Mouse (Mus musculus): ENCODE measurements around the gene Asic2.
"Not testable (repeated sequence)": the region's sequence is repeated elsewhere in the genome, so short reads cannot be mapped to it uniquely, and the experiment has no call there.

The Asic2 gene

GRCm38 (mm10) chr11:81271422-81271821 lies 696.8 kb downstream of the Asic2 start:
- no peaks in the 10 kb centered on the region for H3K36me3 ChIP-seq (ENCODE audit: control insufficient read depth, insufficient read depth, low read length, poor library complexity, severe bottlenecking)
- no peaks in the 10 kb centered on the region for H3K27me3 ChIP-seq (ENCODE audit: control insufficient read depth, insufficient read depth, low read length, poor library complexity, severe bottlenecking)
- no peak for DNase-seq (ENCODE audit: low read depth, low spot score)

DNA sequence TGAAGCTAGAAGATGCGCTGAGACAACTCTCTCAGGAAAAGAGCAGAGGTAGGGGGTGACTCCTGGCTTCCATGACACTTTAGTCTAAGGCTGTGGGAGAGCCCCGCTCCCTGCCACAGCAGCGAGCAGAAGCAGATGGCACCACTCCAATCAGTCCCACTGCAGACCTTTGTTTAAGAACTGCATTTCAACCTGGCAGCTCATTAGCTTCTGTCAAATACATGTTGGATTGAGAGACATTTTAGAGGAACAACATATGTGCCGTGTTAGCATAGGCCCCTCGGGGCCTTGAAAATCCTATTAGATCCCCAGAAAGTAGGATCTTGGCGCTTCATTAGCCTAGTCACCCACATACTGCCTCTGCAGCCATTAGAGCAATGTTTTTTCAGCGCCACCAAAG lies 697.7 kb downstream of the Asic2 start:
- Histone ChIP-seq H3K27me3 (ENCODE audit: control insufficient read depth, insufficient read depth, low read length, poor library complexity, severe bottlenecking) (no peaks in the 10 kb centered on the region), H3K36me3 (ENCODE audit: control insufficient read depth, insufficient read depth, low read length, poor library complexity, severe bottlenecking) (no peaks in the 10 kb centered on the region)
- DNase-seq (ENCODE audit: low read depth, low spot score), result no peak

DNA sequence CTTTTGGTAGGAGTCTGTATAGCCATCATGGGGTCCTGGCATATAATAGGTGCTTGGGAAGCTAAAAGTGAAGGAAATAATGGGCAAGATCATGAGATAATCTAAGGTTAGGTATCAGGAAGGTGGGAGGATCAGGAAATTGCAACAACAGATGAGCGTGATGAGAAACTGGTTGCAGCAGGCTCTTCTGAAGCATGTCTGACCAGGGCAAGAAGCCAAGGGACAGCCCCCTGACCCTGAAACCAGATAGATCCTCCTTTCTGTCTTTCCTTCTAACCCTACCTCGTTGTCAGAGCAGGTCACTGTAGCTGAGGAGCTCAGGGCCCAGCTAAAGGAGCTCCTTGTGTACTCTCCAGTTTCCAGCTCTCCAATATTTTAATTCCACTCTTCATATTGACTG lies 704.5 kb downstream of the Asic2 start:
- Histone ChIP-seq H3K27me3 (ENCODE audit: control insufficient read depth, insufficient read depth, low read length, poor library complexity, severe bottlenecking) (no peaks in the 10 kb centered on the region), H3K36me3 (ENCODE audit: control insufficient read depth, insufficient read depth, low read length, poor library complexity, severe bottlenecking) (no peaks in the 10 kb centered on the region)
- no peak for DNase-seq (ENCODE audit: low read depth, low spot score)

- no peaks in the 10 kb centered on the region for H3K36me3 ChIP-seq (ENCODE audit: control insufficient read depth, insufficient read depth, low read length, poor library complexity, severe bottlenecking)
- H3K27me3 ChIP-seq (ENCODE audit: control insufficient read depth, insufficient read depth, low read length, poor library complexity, severe bottlenecking), result no peaks in the 10 kb centered on the region
- DNase-seq (ENCODE audit: low read depth, low spot score), result no peak
Observed at GRCm38 (mm10) chr11:81263193-81263592, 705.1 kb downstream of the Asic2 start.

DNA sequence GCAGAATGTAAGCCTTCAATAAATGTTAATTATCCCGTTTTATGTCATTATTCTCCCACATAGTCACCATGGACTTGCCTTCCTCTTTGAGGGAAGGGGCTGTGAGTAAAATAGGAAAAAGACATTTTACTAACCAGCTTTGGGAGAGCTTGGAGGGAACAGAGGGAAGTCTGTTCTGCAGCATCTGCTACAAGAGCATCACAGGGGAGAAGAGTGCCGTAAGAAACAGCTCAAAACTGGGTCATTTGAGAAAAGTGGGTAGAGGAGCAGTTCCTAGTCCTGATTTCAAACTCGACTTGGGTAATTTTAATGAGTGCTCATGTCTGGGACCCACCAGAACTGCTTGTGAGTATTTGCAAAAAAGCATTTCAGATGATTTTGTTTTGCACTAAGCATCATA lies 707.0 kb downstream of the Asic2 start:
- no peak for DNase-seq (ENCODE audit: low read depth, low spot score)
- Histone ChIP-seq H3K36me3 (ENCODE audit: control insufficient read depth, insufficient read depth, low read length, poor library complexity, severe bottlenecking) (no peaks in the 10 kb centered on the region), H3K27me3 (ENCODE audit: control insufficient read depth, insufficient read depth, low read length, poor library complexity, severe bottlenecking) (no peaks in the 10 kb centered on the region)

DNA sequence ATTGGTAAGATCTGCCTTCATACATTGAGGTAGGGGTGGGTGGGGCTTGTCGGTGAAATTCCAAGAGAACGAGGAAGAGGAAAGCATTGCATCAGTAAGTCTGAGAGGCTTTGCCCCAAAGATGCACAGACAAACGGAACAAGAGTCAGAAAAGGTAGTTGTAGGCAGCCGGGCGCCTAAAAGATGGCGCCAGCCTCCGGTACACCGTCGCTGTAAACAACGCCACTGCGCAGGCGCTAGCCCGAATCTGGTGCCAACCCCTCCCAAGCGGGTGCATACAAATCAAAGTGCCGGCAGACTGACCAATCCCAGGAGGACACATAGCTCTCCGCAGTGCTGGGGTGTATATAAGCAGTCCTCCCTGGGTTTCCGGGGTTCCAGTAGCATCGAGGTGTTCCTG lies 727.1 kb downstream of the Asic2 start:
- DNase-seq (ENCODE audit: low read depth, low spot score); H3K27me3 ChIP-seq (ENCODE audit: control insufficient read depth, insufficient read depth, low read length, poor library complexity, severe bottlenecking); H3K36me3 ChIP-seq (ENCODE audit: control insufficient read depth, insufficient read depth, low read length, poor library complexity, severe bottlenecking): not testable (repeated sequence)

DNA sequence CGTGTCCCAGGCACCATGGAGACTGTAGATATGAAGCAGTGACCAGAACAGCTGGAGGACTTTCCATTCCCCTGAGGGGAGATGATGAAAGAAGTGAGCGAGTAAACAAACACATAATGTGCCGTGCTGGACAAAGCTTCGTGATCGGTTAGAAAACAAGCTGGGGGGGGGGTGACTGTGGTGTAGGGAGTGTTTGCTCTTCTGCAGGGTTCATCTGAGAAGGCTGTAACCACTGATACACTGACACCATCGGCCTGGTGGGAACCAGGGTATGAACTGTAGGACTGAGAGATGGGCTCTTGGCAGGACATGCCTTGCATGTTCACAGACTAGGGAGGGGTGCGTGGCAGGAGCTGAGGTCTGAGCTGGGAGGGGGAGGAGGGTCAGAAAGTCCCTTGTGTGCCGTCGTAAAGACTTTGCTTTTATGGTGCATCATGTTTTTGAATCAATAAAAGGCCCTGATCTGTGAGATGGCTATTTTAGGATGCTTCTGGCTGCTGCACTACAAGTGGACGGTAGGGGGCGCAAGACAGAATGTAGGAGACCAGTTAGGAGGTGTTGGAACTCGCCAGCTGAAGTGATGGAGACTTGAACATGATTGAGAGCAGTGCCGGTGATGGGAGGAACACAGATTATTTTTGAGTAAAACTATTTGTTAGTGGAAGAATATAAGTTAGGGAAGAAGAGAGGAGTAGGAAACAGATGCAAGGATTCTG lies 728.1 kb downstream of the Asic2 start:
- Histone ChIP-seq H3K27me3 (ENCODE audit: control insufficient read depth, insufficient read depth, low read length, poor library complexity, severe bottlenecking) (no peaks in the 10 kb centered on the region), H3K36me3 (ENCODE audit: control insufficient read depth, insufficient read depth, low read length, poor library complexity, severe bottlenecking) (no peaks in the 10 kb centered on the region)
- no peak for DNase-seq (ENCODE audit: low read depth, low spot score)

DNA sequence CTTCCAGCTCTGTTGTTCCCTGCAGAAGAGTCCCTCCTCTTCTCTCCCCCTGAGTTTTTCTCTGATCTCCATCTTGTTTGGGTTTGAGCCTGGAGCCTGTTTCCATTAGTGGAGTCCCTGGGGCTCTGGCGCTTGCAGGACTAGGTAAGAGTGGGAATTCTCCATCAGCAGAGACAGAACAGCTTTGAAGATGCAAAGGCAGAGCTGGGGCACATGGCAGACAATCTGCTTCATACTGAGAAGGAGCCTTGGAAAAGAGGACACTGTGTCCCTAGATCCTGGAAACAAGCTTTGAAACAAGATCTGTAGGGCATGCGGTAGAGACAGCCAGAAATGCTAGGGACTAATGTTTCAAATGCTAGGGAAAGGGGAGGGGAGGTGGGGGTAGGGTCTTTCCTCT lies 729.2 kb downstream of the Asic2 start:
- no peaks in the 10 kb centered on the region for H3K36me3 ChIP-seq (ENCODE audit: control insufficient read depth, insufficient read depth, low read length, poor library complexity, severe bottlenecking)

GRCm38 (mm10) chr11:81236070-81236469 lies 732.2 kb downstream of the Asic2 start:
- Histone ChIP-seq H3K36me3 (ENCODE audit: control insufficient read depth, insufficient read depth, low read length, poor library complexity, severe bottlenecking) (no peaks in the 10 kb centered on the region), H3K27me3 (ENCODE audit: control insufficient read depth, insufficient read depth, low read length, poor library complexity, severe bottlenecking) (no peaks in the 10 kb centered on the region)
- no peak for DNase-seq (ENCODE audit: low read depth, low spot score)

More for the DNA sequence above, 729.2 kb downstream of the Asic2 start:
- H3K27me3 ChIP-seq (ENCODE audit: control insufficient read depth, insufficient read depth, low read length, poor library complexity, severe bottlenecking), result no peaks in the 10 kb centered on the region
- DNase-seq (ENCODE audit: low read depth, low spot score), result no peak

DNA sequence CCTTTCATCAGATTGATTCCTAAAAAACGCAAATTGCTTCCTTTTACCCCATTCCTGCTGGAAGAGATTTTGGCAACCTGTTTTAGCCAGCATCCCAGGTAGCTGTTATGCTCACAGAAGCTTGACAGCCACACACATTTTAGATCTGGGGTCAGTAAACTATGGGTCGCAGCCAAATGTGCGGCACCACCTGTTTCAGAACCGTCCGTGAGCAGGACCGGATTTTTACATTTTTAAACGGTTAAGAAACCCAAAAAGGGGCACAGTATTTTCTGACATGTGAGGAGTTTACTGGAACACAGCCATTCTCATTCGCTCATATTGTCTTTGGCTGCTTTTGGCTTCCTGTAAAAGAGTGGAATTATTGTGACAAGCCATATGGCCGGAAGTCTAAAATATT lies 744.9 kb downstream of the Asic2 start:
- Histone ChIP-seq H3K36me3 (ENCODE audit: control insufficient read depth, insufficient read depth, low read length, poor library complexity, severe bottlenecking) (no peaks in the 10 kb centered on the region), H3K27me3 (ENCODE audit: control insufficient read depth, insufficient read depth, low read length, poor library complexity, severe bottlenecking) (no peaks in the 10 kb centered on the region)
- no peak for DNase-seq (ENCODE audit: low read depth, low spot score)

DNA sequence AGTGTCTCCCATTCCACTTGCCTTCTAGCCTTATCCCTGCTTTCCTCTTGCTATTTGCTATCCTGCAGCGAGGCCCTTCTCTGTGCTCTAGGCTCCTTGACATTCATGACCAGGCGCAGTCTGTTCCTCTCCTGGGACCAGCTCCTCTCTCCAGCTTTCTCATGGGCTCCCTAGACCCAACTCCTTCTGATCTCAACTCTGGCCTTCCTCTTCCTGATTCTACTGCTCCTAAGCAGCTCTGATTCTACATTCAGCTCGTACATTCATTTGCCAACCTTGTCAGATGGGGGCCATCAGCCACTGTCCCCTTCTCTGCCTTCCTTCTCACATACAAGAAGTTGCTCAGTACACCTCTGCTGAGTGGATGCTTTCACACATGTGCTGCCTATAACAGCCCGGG lies 747.5 kb downstream of the Asic2 start:
- no peak for DNase-seq (ENCODE audit: low read depth, low spot score)
- Histone ChIP-seq H3K27me3 (ENCODE audit: control insufficient read depth, insufficient read depth, low read length, poor library complexity, severe bottlenecking) (no peaks in the 10 kb centered on the region), H3K36me3 (ENCODE audit: control insufficient read depth, insufficient read depth, low read length, poor library complexity, severe bottlenecking) (no peaks in the 10 kb centered on the region)

DNA sequence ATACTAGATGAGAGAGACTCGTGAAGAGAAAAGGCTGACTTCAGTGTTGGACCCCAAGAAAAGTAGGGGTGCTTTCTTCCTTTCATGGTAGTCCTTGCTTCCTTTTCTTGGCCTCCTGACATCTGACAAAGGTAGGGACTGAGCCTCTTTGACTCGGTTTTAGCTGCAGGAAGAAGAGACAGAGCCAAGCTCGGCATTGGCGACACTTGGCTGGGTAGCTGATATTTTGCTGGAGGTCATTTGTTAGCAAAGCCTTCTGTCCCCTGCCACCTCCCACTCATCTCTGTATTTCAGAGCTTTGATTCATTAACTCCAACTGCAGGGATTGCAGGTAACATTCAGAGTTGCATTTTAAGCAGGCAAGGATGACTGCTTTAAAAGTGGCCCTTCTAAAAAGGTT lies 762.8 kb downstream of the Asic2 start:
- DNase-seq (ENCODE audit: low read depth, low spot score), result no peak
- Histone ChIP-seq H3K27me3 (ENCODE audit: control insufficient read depth, insufficient read depth, low read length, poor library complexity, severe bottlenecking) (no peaks in the 10 kb centered on the region), H3K36me3 (ENCODE audit: control insufficient read depth, insufficient read depth, low read length, poor library complexity, severe bottlenecking) (no peaks in the 10 kb centered on the region)

GRCm38 (mm10) chr11:81202578-81202977 lies 765.7 kb downstream of the Asic2 start:
- no peak for DNase-seq (ENCODE audit: low read depth, low spot score)
- Histone ChIP-seq H3K36me3 (ENCODE audit: control insufficient read depth, insufficient read depth, low read length, poor library complexity, severe bottlenecking) (no peaks in the 10 kb centered on the region), H3K27me3 (ENCODE audit: control insufficient read depth, insufficient read depth, low read length, poor library complexity, severe bottlenecking) (no peaks in the 10 kb centered on the region)

DNA sequence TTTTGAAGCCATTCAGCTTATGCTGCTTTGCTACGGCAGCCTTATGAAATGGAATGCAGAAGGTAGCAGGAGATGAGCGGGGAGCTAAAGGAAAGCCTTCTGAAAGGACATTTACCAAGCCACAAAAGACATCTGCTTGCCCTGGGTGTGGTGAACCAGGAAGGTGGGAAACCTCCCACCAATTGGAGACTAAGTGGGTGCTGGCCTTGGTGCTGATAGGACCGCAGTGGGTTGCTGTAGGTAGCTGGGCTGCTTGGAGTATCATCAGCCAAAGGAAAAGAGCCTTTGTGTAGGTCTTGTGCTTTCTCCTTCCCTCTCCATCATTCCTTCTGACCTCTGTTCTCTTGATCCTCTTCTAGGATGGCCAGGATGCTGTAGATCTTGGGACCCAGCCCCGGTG lies 774.4 kb downstream of the Asic2 start:
- Histone ChIP-seq H3K27me3 (ENCODE audit: control insufficient read depth, insufficient read depth, low read length, poor library complexity, severe bottlenecking) (no peaks in the 10 kb centered on the region), H3K36me3 (ENCODE audit: control insufficient read depth, insufficient read depth, low read length, poor library complexity, severe bottlenecking) (no peaks in the 10 kb centered on the region)
- no peak for DNase-seq (ENCODE audit: low read depth, low spot score)

GRCm38 (mm10) chr11:81192155-81192554 lies 776.1 kb downstream of the Asic2 start:
- H3K27me3 ChIP-seq (ENCODE audit: control insufficient read depth, insufficient read depth, low read length, poor library complexity, severe bottlenecking), result no peaks in the 10 kb centered on the region
- no peaks in the 10 kb centered on the region for H3K36me3 ChIP-seq (ENCODE audit: control insufficient read depth, insufficient read depth, low read length, poor library complexity, severe bottlenecking)
- no peak for DNase-seq (ENCODE audit: low read depth, low spot score)

DNA sequence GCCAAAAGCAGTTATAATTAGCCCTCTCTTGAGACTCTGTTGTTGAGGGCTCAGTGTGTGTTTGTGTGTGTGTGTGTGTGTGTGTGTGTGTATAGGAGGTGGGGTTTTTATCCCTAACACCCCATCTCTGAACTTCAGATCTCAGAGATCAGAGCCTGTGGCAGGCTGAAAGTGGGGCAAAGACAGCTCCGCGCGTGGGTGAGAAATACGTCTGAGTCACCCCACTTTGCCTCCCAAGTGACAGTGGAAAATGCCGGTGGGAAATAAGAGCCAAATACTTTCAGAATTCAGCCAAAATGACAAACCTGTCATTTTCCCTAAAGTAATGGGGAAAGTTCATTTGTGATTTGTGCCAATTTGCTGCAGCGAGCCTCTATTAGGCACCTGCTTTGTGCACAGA lies 779.2 kb downstream of the Asic2 start:
- H3K27me3 ChIP-seq (ENCODE audit: control insufficient read depth, insufficient read depth, low read length, poor library complexity, severe bottlenecking), result no peaks in the 10 kb centered on the region
- no peaks in the 10 kb centered on the region for H3K36me3 ChIP-seq (ENCODE audit: control insufficient read depth, insufficient read depth, low read length, poor library complexity, severe bottlenecking)
- no peak for DNase-seq (ENCODE audit: low read depth, low spot score)

Measured in splenic B cell, adult 2 months (primary cell).